Mouse (Mus musculus) Patski (cell line): ENCODE measurements around the gene Shc1. TPM values are rescaled to one million over a fixed set of nuclear protein-coding genes. Genes with fewer than 3 reads are reported as not detected.
A peak's percentile ranks its signal among the peaks of the same experiment; 100 is the strongest.

ENCODE experiments used
- ATAC-seq: fragments of 100-300 bp; one replicate; pipeline ENCODE4 v1.8.0; 2021
- CTCF ChIA-PET: fragments of 350-600 bp; sonication (Branson Sonifier 250); formaldehyde crosslinking; loops from one replicate; lab custom pipeline; 2022; ENCODE audit warnings: inconsistent platforms; lab: Charles Lee
- POLR2A ChIA-PET: fragments of 350-600 bp; sonication (Branson Sonifier 250); formaldehyde crosslinking; loops from one replicate; lab custom pipeline; 2022; ENCODE audit warnings: antibody characterized with exemption, inconsistent platforms; lab: Charles Lee
- DNase-seq: peaks from one replicate; pipeline ENCODE4 v3.0.0-alpha.2; 2011; ENCODE audit warnings: low read depth, low spot score
- H3K27me3 ChIP-seq: fragments of 371-371 bp; one replicate; pipeline ENCODE4 v1.5.1; 2021
- CTCF ChIP-seq: fragments of 100-300 bp; IDR thresholded peaks from one replicate; pipeline ENCODE4 v1.5.1; 2021
- in situ Hi-C: fragments of 300-500 bp; cut with MboI; formaldehyde crosslinking; loops from 3 replicates; pipeline ENCODE4 v1.11.1; 2018; ENCODE audit warnings: low pct_unique_long_range_greater_than_20kb, mixed read lengths
- polyA plus RNA-seq: library from polyadenylated mRNA; unstranded; gene quantifications from one replicate; pipeline ENCODE4 v1.2.3, GENCODE M21; 2021

Gene Shc1
- polyA plus RNA-seq, 1 experiment from 2014 or later: 174 TPM

GRCm38 (mm10) chr3:89435041-89435440 is 16.8 kb downstream of the Shc1 start:
- ChIA-PET CTCF (no interaction called here), POLR2A (interaction anchor here (0.7 to 3.1 kb wide), 2 partner anchors 14 to 576 kb away, joined by 7 to 29 read pairs; no protein-coding TSS in a partner anchor)
- in situ Hi-C loops: no loop called here
- DNase-seq (no peak), ATAC-seq (no peak)
- no peaks in the 10 kb centered on the region for H3K27me3 ChIP-seq
- TF ChIP-seq CTCF: no peak

- in situ Hi-C loops: no loop called here
- TF ChIP-seq CTCF: no peak
- ChIA-PET CTCF (interaction anchor here (0.9 to 4.0 kb wide), 6 partner anchors 13 to 59 kb away, joined by 3 to 30 read pairs (median 7); no protein-coding TSS in a partner anchor), POLR2A (interaction anchor here (0.5 to 3.1 kb wide), 6 partner anchors 11 to 778 kb away, joined by 3 to 29 read pairs (median 6); partner anchors contain the start of gene Cks1b)
- DNase-seq (no peak), ATAC-seq (peak; percentile 49)
- no peaks in the 10 kb centered on the region for H3K27me3 ChIP-seq
Measured at GRCm38 (mm10) chr3:89436176-89437113, 18.2 kb downstream of the Shc1 start, which contains the start of gene Pbxip1. Pbxip1 (plus strand) TSS chr3:89436706.

GRCm38 (mm10) chr3:89437269-89437668 is 19.0 kb downstream of the Shc1 start:
- DNase-seq (no peak), ATAC-seq (no peak)
- POLR2A ChIA-PET: interaction anchor here (1.2 to 3.1 kb wide), 5 partner anchors 17 to 49 kb away, joined by 3 to 29 read pairs (median 7); partner anchors contain the start of gene Cks1b

GRCm38 (mm10) chr3:89440691-89441090 is 22.4 kb downstream of the Shc1 start:
- in situ Hi-C loops: no loop called here
- ATAC-seq (no peak), DNase-seq (no peak)
- CTCF ChIA-PET: interaction anchor here (1.1 kb wide), 1 partner anchor 9 kb away, joined by 5 read pairs; no protein-coding TSS in a partner anchor
- no peaks in the 10 kb centered on the region for H3K27me3 ChIP-seq
- no peak for TF ChIP-seq CTCF
- POLR2A ChIA-PET: interaction anchor here (1.0 kb wide), 1 partner anchor 16 kb away, joined by 5 read pairs; no protein-coding TSS in a partner anchor

More at GRCm38 (mm10) chr3:89437269-89437668, 19.0 kb downstream of the Shc1 start:
- no peak for TF ChIP-seq CTCF
- CTCF ChIA-PET: interaction anchor here (0.8 to 4.0 kb wide), 6 partner anchors 12 to 41 kb away, joined by 3 to 30 read pairs (median 7); no protein-coding TSS in a partner anchor
- H3K27me3 ChIP-seq: no peaks in the 10 kb centered on the region
- in situ Hi-C loops: no loop called here

- in situ Hi-C loops: no loop called here
- DNase-seq (no peak), ATAC-seq (peak; percentile 28)
- TF ChIP-seq CTCF: no peak
- ChIA-PET CTCF (interaction anchor here (0.6 to 5.1 kb wide), 17 partner anchors 7 to 110 kb away, joined by 3 to 30 read pairs (median 4); partner anchors contain the start of gene Pbxip1), POLR2A (interaction anchor here (0.6 to 1.6 kb wide), 7 partner anchors 10 to 235 kb away, joined by 3 to 7 read pairs (median 4); partner anchors contain the start of genes Adam15 and Pbxip1)
- no peaks in the 10 kb centered on the region for H3K27me3 ChIP-seq
Measured at GRCm38 (mm10) chr3:89448720-89449537, 30.7 kb downstream of the Shc1 start.

- ChIA-PET CTCF (interaction anchor here (0.6 to 5.1 kb wide), 16 partner anchors 9 to 113 kb away, joined by 3 to 30 read pairs (median 4); partner anchors contain the start of gene Pbxip1), POLR2A (interaction anchor here (0.6 to 1.7 kb wide), 3 partner anchors 10 to 30 kb away, joined by 3 to 5 read pairs (median 3); no protein-coding TSS in a partner anchor)
- no peak for TF ChIP-seq CTCF
- no peak for DNase-seq
- no peaks in the 10 kb centered on the region for H3K27me3 ChIP-seq
- in situ Hi-C loops: no loop called here
- no peak for ATAC-seq
Measured at GRCm38 (mm10) chr3:89449541-89449940, 31.3 kb downstream of the Shc1 start.

- H3K27me3 ChIP-seq: no peaks in the 10 kb centered on the region
- ATAC-seq: no peak
- TF ChIP-seq CTCF: no peak
- in situ Hi-C loops: no loop called here
- ChIA-PET CTCF (interaction anchor here (5.1 kb wide), 1 partner anchor 14 kb away, joined by 30 read pairs; the partner anchor contains the start of gene Pbxip1), POLR2A (no interaction called here)
- no peak for DNase-seq
Measured at GRCm38 (mm10) chr3:89451916-89452315, 33.7 kb downstream of the Shc1 start.

- DNase-seq: no peak
- in situ Hi-C loops: no loop called here
- TF ChIP-seq CTCF: no peak
- H3K27me3 ChIP-seq: no peaks in the 10 kb centered on the region
- POLR2A ChIA-PET: interaction anchor here (0.8 kb wide), 1 partner anchor 104 kb away, joined by 4 read pairs; no protein-coding TSS in a partner anchor
- ATAC-seq: no peak
- CTCF ChIA-PET: interaction anchor here (1.1 to 3.4 kb wide), 3 partner anchors 30 to 58 kb away, joined by 3 to 23 read pairs (median 5); no protein-coding TSS in a partner anchor
Measured at GRCm38 (mm10) chr3:89454401-89455177, 36.3 kb downstream of the Shc1 start, which contains the start of gene Pmvk. Pmvk (plus strand) TSS chr3:89454541.
